Mouse (Mus musculus): ENCODE measurements at regions not wholly inside any gene's neighbourhood (a gene's known extent, or its start where the extent isn't known, plus 50 kb on each side); places are given as distances from the start of the nearest gene placed in this dataset.

GRCm38 (mm10) chrX:166640258-166640657 lies 54.7 kb upstream of the Egfl6 start:
- DNase-seq, result no peak

More at GRCm38 (mm10) chrX:166640258-166640657, 54.7 kb upstream of the Egfl6 start:
- H3K36me3 ChIP-seq (ENCODE audit: control insufficient read depth, insufficient read depth, low read length), result no peaks in the 10 kb centered on the region
- no peak overlapping the region for H3K4me3 ChIP-seq (ENCODE audit: control insufficient read depth, insufficient read depth, low read length)
- H3K4me1 ChIP-seq (replicated peaks; ENCODE audit: control insufficient read depth, insufficient read depth, low read length), result no peaks in the 10 kb centered on the region
- WGBS, result 100% methylated on average over 1 of the region's 1 CpGs
- TF ChIP-seq CTCF (IDR thresholded peaks at IDR 0.05; ENCODE audit: borderline replicate concordance, control insufficient read depth, extremely low read depth, insufficient read depth, low read length, poor library complexity) (no peak), POLR2A (IDR thresholded peaks at IDR 0.05; ENCODE audit: control insufficient read depth, extremely low read depth, insufficient read depth, low read length, poor library complexity) (no peak)
- no peaks in the 10 kb centered on the region for H3K27me3 ChIP-seq (ENCODE audit: control insufficient read depth, insufficient read depth, low read length)
- no peak overlapping the region for H3K27ac ChIP-seq (ENCODE audit: control insufficient read depth, insufficient read depth, low read length)

All from thymus, adult 2 months (tissue).